Mouse (Mus musculus): ENCODE measurements around the gene Ppfia3. TPM values are rescaled to one million over a fixed set of nuclear protein-coding genes. Genes with fewer than 3 reads are reported as not detected.

The Ppfia3 gene
- total RNA-seq (2014; rRNA removed) (91.9 and 107 TPM in 2 replicates), polyA plus RNA-seq (2015; fragmentation: Nextera tagmentation; extraction: Ambion mirVana) (25.5 and 26.7 TPM in 2 replicates)

- peak within 1 kb of the TSS; percentile 85 for H3K4me3 ChIP-seq (ENCODE audit: low read length)
- under 1% methylated on average over 25 of the region's 26 CpGs for WGBS
- peak; percentile 36 for ATAC-seq
Observed at GRCm38 (mm10) chr7:45366652-45367019, at the start of gene Ppfia3. TSS of gene Ppfia3 (minus strand) at chr7:45367019.

DNA sequence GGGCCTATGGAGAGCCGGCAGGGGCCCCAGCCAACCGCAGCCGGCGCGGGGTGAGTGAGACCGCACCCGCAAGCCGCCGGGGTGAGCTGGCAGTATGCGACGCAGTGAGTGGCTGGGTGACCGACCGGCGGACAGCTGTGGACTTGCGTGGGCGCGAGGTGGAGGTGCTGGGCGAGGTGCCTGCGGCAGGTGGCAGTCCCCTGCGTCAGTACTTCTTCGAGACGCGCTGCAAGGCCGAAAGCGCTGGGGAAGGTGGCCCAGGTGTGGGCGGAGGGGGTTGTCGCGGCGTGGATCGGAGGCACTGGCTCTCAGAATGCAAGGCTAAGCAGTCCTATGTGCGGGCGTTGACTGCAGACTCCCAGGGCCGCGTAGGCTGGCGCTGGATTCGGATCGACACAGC, 48.8 kb upstream of the Ppfia3 start:
- TF ChIP-seq CTCF (IDR thresholded peaks at IDR 0.05; ENCODE audit: low read depth) = no peak

More at GRCm38 (mm10) chr7:45366652-45367019, at the start of gene Ppfia3:
- Histone ChIP-seq H3K4me1 (ENCODE audit: insufficient read depth, low read length) (peaks cover 15% of the 10 kb centered on the region), H3K27me3 (ENCODE audit: insufficient read depth, low read length) (no peaks in the 10 kb centered on the region), H3K9me3 (ENCODE audit: low read length) (no peaks in the 10 kb centered on the region), H3K36me3 (ENCODE audit: insufficient read depth, low read length) (no peaks in the 10 kb centered on the region), H3K4me2 (ENCODE audit: low read depth, low read length) (peak within 1 kb of the TSS; percentile 78), H3K27ac (peak within 1 kb of the TSS; percentile 78), H3K9ac (replicated peaks; ENCODE audit: low read length) (peak within 1 kb of the TSS; percentile 96)
- no peak for TF ChIP-seq CTCF (IDR thresholded peaks at IDR 0.05; ENCODE audit: low read depth)
- no peak for DNase-seq (ENCODE audit: low spot score)

GRCm38 (mm10) chr7:45414740-45415224, 48.0 kb upstream of the Ppfia3 start:
- DNase-seq (ENCODE audit: low spot score) (no peak), ATAC-seq (no peak)
- Histone ChIP-seq H3K4me1 (ENCODE audit: insufficient read depth, low read length) (peaks cover 10% of the 10 kb centered on the region), H3K27ac (no peak overlapping the region), H3K9ac (replicated peaks; ENCODE audit: low read length) (no peak overlapping the region), H3K36me3 (ENCODE audit: insufficient read depth, low read length) (no peaks in the 10 kb centered on the region), H3K27me3 (ENCODE audit: insufficient read depth, low read length) (peaks cover 62% of the 10 kb centered on the region), H3K4me2 (ENCODE audit: low read depth, low read length) (no peak overlapping the region), H3K4me3 (ENCODE audit: low read length) (no peak overlapping the region), H3K9me3 (ENCODE audit: low read length) (no peaks in the 10 kb centered on the region)
- WGBS = 44% methylated on average over 12 of the region's 12 CpGs
- TF ChIP-seq CTCF (IDR thresholded peaks at IDR 0.05; ENCODE audit: low read depth) = no peak

More for the DNA sequence above, 48.8 kb upstream of the Ppfia3 start:
- H3K9ac ChIP-seq (replicated peaks; ENCODE audit: low read length) = no peak overlapping the region
- H3K27ac ChIP-seq = no peak overlapping the region
- H3K4me3 ChIP-seq (ENCODE audit: low read length) = peak overlapping the region; percentile 10; the same call in 1 of the 2 replicates
- H3K4me2 ChIP-seq (ENCODE audit: low read depth, low read length) = peak overlapping the region; percentile 1; the same call in 1 of the 2 replicates
- H3K4me1 ChIP-seq (ENCODE audit: insufficient read depth, low read length) = peaks cover 10% of the 10 kb centered on the region
- ATAC-seq (no peak), DNase-seq (ENCODE audit: low spot score) (no peak)
- H3K36me3 ChIP-seq (ENCODE audit: insufficient read depth, low read length) = no peaks in the 10 kb centered on the region
- peaks cover 59% of the 10 kb centered on the region for H3K27me3 ChIP-seq (ENCODE audit: insufficient read depth, low read length)
- no peaks in the 10 kb centered on the region for H3K9me3 ChIP-seq (ENCODE audit: low read length)
- 14% methylated on average over 37 of the region's 37 CpGs for WGBS

GRCm38 (mm10) chr7:45413864-45414739, 47.3 kb upstream of the Ppfia3 start:
- WGBS = 2% methylated on average over 27 of the region's 27 CpGs
- ATAC-seq = no peak
- no peaks in the 10 kb centered on the region for H3K9me3 ChIP-seq (ENCODE audit: low read length)
- H3K4me2 ChIP-seq (ENCODE audit: low read depth, low read length) = peak overlapping the region; percentile 84
- peak overlapping the region; percentile 54 for H3K9ac ChIP-seq (replicated peaks; ENCODE audit: low read length)
- peaks cover 69% of the 10 kb centered on the region for H3K27me3 ChIP-seq (ENCODE audit: insufficient read depth, low read length)
- TF ChIP-seq CTCF (IDR thresholded peaks at IDR 0.05; ENCODE audit: low read depth) = no peak
- DNase-seq (ENCODE audit: low spot score) = no peak
- H3K4me1 ChIP-seq (ENCODE audit: insufficient read depth, low read length) = peaks cover 10% of the 10 kb centered on the region
- peak overlapping the region; percentile 49 for H3K4me3 ChIP-seq (ENCODE audit: low read length)
- no peaks in the 10 kb centered on the region for H3K36me3 ChIP-seq (ENCODE audit: insufficient read depth, low read length)
- H3K27ac ChIP-seq = no peak overlapping the region

DNA sequence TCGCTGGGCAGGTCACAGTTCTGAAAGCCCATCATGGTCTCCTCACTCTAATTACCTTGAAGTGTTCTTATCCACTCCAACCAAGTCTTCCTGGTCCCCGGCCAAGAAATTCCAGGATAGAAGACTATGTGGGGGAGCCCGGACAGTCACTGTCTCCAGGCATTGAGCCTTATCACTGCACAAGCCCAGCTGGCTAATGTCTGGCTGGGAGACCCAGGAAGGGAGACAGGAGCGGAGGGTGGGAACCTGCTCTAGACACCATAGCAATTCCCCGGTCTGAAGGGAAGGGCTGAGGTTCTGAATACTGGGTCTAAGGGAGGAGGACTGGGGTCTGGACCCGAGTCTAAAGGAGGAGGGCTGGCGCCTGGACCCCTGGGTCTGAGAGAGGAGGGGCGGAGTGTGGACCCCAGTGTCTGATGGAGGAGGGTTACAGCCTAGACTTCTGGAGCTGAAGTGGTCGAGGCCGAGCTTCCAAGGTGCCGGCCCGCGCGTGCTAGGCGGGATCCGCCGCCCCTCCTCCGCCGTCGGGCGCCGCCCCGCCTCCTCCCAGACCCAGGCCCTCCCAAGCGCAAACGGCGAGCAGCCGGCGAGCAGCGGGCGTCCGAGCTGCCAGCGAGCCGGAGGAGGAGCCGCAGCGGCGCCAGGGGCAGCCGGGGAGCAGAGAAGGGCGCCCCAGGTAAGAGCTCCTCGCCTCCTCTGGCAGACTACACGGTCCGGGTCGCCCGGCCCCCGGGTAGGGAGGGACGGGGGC, 46.5 kb upstream of the Ppfia3 start, which contains the start of gene Ntf5:
TSS of gene Ntf5 (plus strand) at position 583 of the 751 bp plus-strand sequence.
- no peaks in the 10 kb centered on the region for H3K36me3 ChIP-seq (ENCODE audit: insufficient read depth, low read length)
- peak within 1 kb of the TSS; percentile 49 for H3K4me3 ChIP-seq (ENCODE audit: low read length)
- peak; percentile 38 for DNase-seq (ENCODE audit: low spot score)
- H3K27me3 ChIP-seq (ENCODE audit: insufficient read depth, low read length) = peaks cover 73% of the 10 kb centered on the region
- no peak for TF ChIP-seq CTCF (IDR thresholded peaks at IDR 0.05; ENCODE audit: low read depth)
- peak within 1 kb of the TSS; percentile 84 for H3K4me2 ChIP-seq (ENCODE audit: low read depth, low read length)
- no peak within 1 kb of the TSS for H3K27ac ChIP-seq
- peak; percentile 36; the same call in 1 of the 2 replicates for ATAC-seq
- H3K9ac ChIP-seq (replicated peaks; ENCODE audit: low read length) = peak within 1 kb of the TSS; percentile 54
- WGBS = 3% methylated on average over 37 of the region's 45 CpGs
- no peaks in the 10 kb centered on the region for H3K9me3 ChIP-seq (ENCODE audit: low read length)
- H3K4me1 ChIP-seq (ENCODE audit: insufficient read depth, low read length) = peaks cover 10% of the 10 kb centered on the region

DNA sequence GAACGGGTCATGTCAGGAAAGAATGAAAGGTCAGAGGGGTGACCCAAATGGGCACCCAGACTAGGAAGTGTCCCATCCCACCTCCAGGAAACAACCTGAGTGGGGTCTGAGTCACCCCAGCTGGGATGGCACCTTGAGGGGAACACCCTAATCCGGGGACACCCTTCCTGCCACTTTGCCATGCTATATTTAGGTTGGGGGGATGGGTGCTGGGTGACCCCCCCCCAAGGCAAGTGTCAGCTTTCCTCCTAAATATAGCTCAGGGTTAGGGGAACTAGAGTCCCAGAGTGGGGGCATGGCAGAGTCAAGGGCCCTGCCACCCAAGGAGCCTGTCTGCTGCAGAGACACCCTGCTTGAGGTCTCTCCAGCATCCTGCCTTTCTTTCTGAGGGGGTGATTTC, 45.6 kb upstream of the Ppfia3 start:
- TF ChIP-seq CTCF (IDR thresholded peaks at IDR 0.05; ENCODE audit: low read depth) = no peak
- Histone ChIP-seq H3K27me3 (ENCODE audit: insufficient read depth, low read length) (peaks cover 78% of the 10 kb centered on the region), H3K9ac (replicated peaks; ENCODE audit: low read length) (no peak overlapping the region), H3K4me1 (ENCODE audit: insufficient read depth, low read length) (peaks cover 10% of the 10 kb centered on the region), H3K36me3 (ENCODE audit: insufficient read depth, low read length) (no peaks in the 10 kb centered on the region), H3K9me3 (ENCODE audit: low read length) (no peaks in the 10 kb centered on the region), H3K27ac (no peak overlapping the region), H3K4me3 (ENCODE audit: low read length) (no peak overlapping the region), H3K4me2 (ENCODE audit: low read depth, low read length) (no peak overlapping the region)
- WGBS = 77% methylated on average over 2 of the region's 2 CpGs
- no peak for ATAC-seq
- no peak for DNase-seq (ENCODE audit: low spot score)
